Mouse (Mus musculus) inflammation-experienced regulatory T-cells, adult 6 months (primary cell): ENCODE data around the gene Mier2. TPM values are rescaled to one million over a fixed set of nuclear protein-coding genes. Genes with fewer than 3 reads are reported as not detected.

Experiments
- ATAC-seq: one replicate; pipeline ENCODE4 v1.8.0; 2017
- polyA plus RNA-seq, 3 experiments: library from polyadenylated mRNA; unstranded; fragments of 100-300 nt; shearing (Covaris generic); gene quantifications; one replicate each; pipeline ENCODE4 v1.2.1; 2017

The Mier2 gene
- polyA plus RNA-seq, 3 experiments from 2014 or later, result 11.6 to 15.0 (median 13.1) TPM

- no peak for ATAC-seq
Measured at GRCm38 (mm10) chr10:79574350-79574749, 19.4 kb upstream of the Mier2 start.

GRCm38 (mm10) chr10:79573611-79574010 is 18.6 kb upstream of the Mier2 start:
- no peak for ATAC-seq

- no peak for ATAC-seq
Measured at GRCm38 (mm10) chr10:79571314-79571713, 16.3 kb upstream of the Mier2 start.

- ATAC-seq, result no peak
Measured at GRCm38 (mm10) chr10:79569921-79570320, 14.9 kb upstream of the Mier2 start.

GRCm38 (mm10) chr10:79559716-79560115 is 4.7 kb upstream of the Mier2 start:
- no peak for ATAC-seq

GRCm38 (mm10) chr10:79557496-79557895 is 2.5 kb upstream of the Mier2 start:
- no peak for ATAC-seq

GRCm38 (mm10) chr10:79556951-79557350 is 2.0 kb upstream of the Mier2 start:
- ATAC-seq, result no peak

GRCm38 (mm10) chr10:79555238-79555724 is 282 bp upstream of the Mier2 start:
- ATAC-seq, result peak; percentile 8

- no peak for ATAC-seq
Measured at GRCm38 (mm10) chr10:79553691-79554090, 1.3 kb downstream of the Mier2 start.

GRCm38 (mm10) chr10:79553176-79553575 is 1.8 kb downstream of the Mier2 start:
- no peak for ATAC-seq

- no peak for ATAC-seq
Measured at GRCm38 (mm10) chr10:79552531-79552930, 2.5 kb downstream of the Mier2 start.

- ATAC-seq, result no peak
Measured at GRCm38 (mm10) chr10:79550366-79550765, 4.6 kb downstream of the Mier2 start.

- ATAC-seq, result no peak
Measured at GRCm38 (mm10) chr10:79548971-79549723, 5.9 kb downstream of the Mier2 start.

- no peak for ATAC-seq
Measured at GRCm38 (mm10) chr10:79548546-79548945, 6.5 kb downstream of the Mier2 start.

GRCm38 (mm10) chr10:79547148-79547675 is 7.8 kb downstream of the Mier2 start:
- ATAC-seq, result no peak

GRCm38 (mm10) chr10:79546483-79546882 is 8.5 kb downstream of the Mier2 start:
- no peak for ATAC-seq

- ATAC-seq, result no peak
Measured at GRCm38 (mm10) chr10:79545891-79546290, 9.1 kb downstream of the Mier2 start.

GRCm38 (mm10) chr10:79544631-79545030 is 10.4 kb downstream of the Mier2 start:
- no peak for ATAC-seq

GRCm38 (mm10) chr10:79543884-79544597 is 11.0 kb downstream of the Mier2 start:
- ATAC-seq, result no peak

- ATAC-seq, result no peak
Measured at GRCm38 (mm10) chr10:79542171-79542570, 12.8 kb downstream of the Mier2 start.

- no peak for ATAC-seq
Measured at GRCm38 (mm10) chr10:79541522-79541921, 13.5 kb downstream of the Mier2 start.

GRCm38 (mm10) chr10:79540746-79541145 is 14.3 kb downstream of the Mier2 start:
- no peak for ATAC-seq

GRCm38 (mm10) chr10:79539701-79540495 is 15.1 kb downstream of the Mier2 start:
- ATAC-seq, result no peak
